Mouse (Mus musculus) forebrain, postnatal 0 days (tissue): Measurements from ENCODE around the gene Rad51b. TPM values are rescaled to one million over a fixed set of nuclear protein-coding genes. Genes with fewer than 3 reads are reported as not detected.
A peak's percentile ranks its signal among the peaks of the same experiment; 100 is the strongest.

ENCODE experiments used
- ATAC-seq: fragments of 200-750 bp; cut with Nextera tagmentation; 2 replicates; pipeline ENCODE4 v1.8.0; 2017; ENCODE audit warnings: mild to moderate bottlenecking, moderate library complexity
- DNase-seq: peaks from one replicate; pipeline ENCODE4 v3.0.0-alpha.2; 2015
- H3K27ac ChIP-seq: fragments of 300-500 bp; sonication (generic); 2 replicates; pipeline ENCODE4 v1.5.1; 2014; ENCODE audit warnings: low read depth, mild to moderate bottlenecking, antibody characterized with exemption, low read length, moderate library complexity, mixed read lengths
- H3K27me3 ChIP-seq: fragments of 300-500 bp; sonication (generic); 2 replicates; pipeline ENCODE4 v1.6.1; 2014; ENCODE audit warnings: mild to moderate bottlenecking, low read length, mixed read lengths; ENCODE audit not compliant: insufficient read depth
- H3K36me3 ChIP-seq: fragments of 300-500 bp; sonication (generic); 2 replicates; pipeline ENCODE4 v1.6.1; 2014; ENCODE audit warnings: mild to moderate bottlenecking, moderate library complexity; ENCODE audit not compliant: insufficient read depth
- H3K4me1 ChIP-seq: fragments of 300-500 bp; sonication (generic); 2 replicates; pipeline ENCODE4 v1.6.1; 2014; ENCODE audit warnings: antibody characterized with exemption; ENCODE audit not compliant: insufficient read depth
- H3K4me2 ChIP-seq: fragments of 300-500 bp; sonication (generic); 2 replicates; pipeline ENCODE4 v1.6.1; 2014; ENCODE audit warnings: low read depth, mild to moderate bottlenecking, moderate library complexity
- H3K4me3 ChIP-seq: fragments of 300-500 bp; sonication (generic); 2 replicates; pipeline ENCODE4 v1.5.1; 2014; ENCODE audit warnings: low read depth, low read length, mixed read lengths
- H3K9ac ChIP-seq: fragments of 300-500 bp; sonication (generic); 2 replicates; pipeline ENCODE4 v1.6.1; 2014; ENCODE audit warnings: mild to moderate bottlenecking
- H3K9me3 ChIP-seq: fragments of 300-500 bp; sonication (generic); 2 replicates; pipeline ENCODE4 v1.6.1; 2016; ENCODE audit warnings: low read length
- CTCF ChIP-seq: sonication (generic); IDR thresholded peaks from 2 replicates; pipeline ENCODE4 v1.5.1; 2016; ENCODE audit warnings: antibody characterized with exemption, control low read depth, low read depth
- WGBS: fragments of 180-500 bp; shearing (Covaris S2); extraction: QIAGEN DNeasy Blood & Tissue Kit; methylation state at CpG from one replicate; pipeline ENCODE4 v1.1.7; 2014; 5-methylcytosine and 5-hydroxymethylcytosine counted together
- polyA plus RNA-seq: library from polyadenylated mRNA; unstranded; fragments of >200 nt; fragmentation: Nextera tagmentation; extraction: Ambion mirVana; gene quantifications from 2 replicates; pipeline ENCODE4 v1.2.1, GENCODE M21; 2015
- total RNA-seq: library from RNA; depleted of rRNA; stranded (reverse); fragments of >200 nt; gene quantifications from 2 replicates; pipeline ENCODE4 v1.2.3, GENCODE M21; 2014

Gene Rad51b
- total and polyA plus RNA-seq, 2 experiments from 2014 or later, result 0.62 to 1.1 TPM

GRCm38 (mm10) chr12:79507141-79507681 is 210.1 kb downstream of the Rad51b start:
- ATAC-seq (peak; percentile 44), DNase-seq (peak; percentile 66)
- WGBS, result 10% methylated on average over 8 of the region's 8 CpGs
- no peak overlapping the region for H3K9ac ChIP-seq
- no peaks in the 10 kb centered on the region for H3K9me3 ChIP-seq
- H3K4me2 ChIP-seq, result no peak overlapping the region
- peaks cover 17% of the 10 kb centered on the region for H3K4me1 ChIP-seq
- no peak overlapping the region for H3K27ac ChIP-seq
- no peak for TF ChIP-seq CTCF
- H3K27me3 ChIP-seq, result no peaks in the 10 kb centered on the region
- no peaks in the 10 kb centered on the region for H3K36me3 ChIP-seq
- H3K4me3 ChIP-seq, result no peak overlapping the region

- peaks cover 17% of the 10 kb centered on the region for H3K4me1 ChIP-seq
- H3K27ac ChIP-seq, result peak overlapping the region; percentile 73
- TF ChIP-seq CTCF, result no peak
- 22% methylated on average over 11 of the region's 11 CpGs for WGBS
- no peak overlapping the region for H3K4me3 ChIP-seq
- H3K27me3 ChIP-seq, result no peaks in the 10 kb centered on the region
- H3K9ac ChIP-seq, result no peak overlapping the region
- peak; percentile 89 for DNase-seq
- no peaks in the 10 kb centered on the region for H3K36me3 ChIP-seq
- H3K4me2 ChIP-seq, result no peak overlapping the region
- peak; percentile 95 for ATAC-seq
- no peaks in the 10 kb centered on the region for H3K9me3 ChIP-seq
Measured at GRCm38 (mm10) chr12:79511454-79512204, 214.5 kb downstream of the Rad51b start.

GRCm38 (mm10) chr12:79512205-79512886 is 215.3 kb downstream of the Rad51b start:
- Histone ChIP-seq H3K4me3 (no peak overlapping the region), H3K9me3 (no peaks in the 10 kb centered on the region), H3K4me1 (peaks cover 17% of the 10 kb centered on the region), H3K4me2 (no peak overlapping the region), H3K36me3 (no peaks in the 10 kb centered on the region), H3K27ac (peak overlapping the region; percentile 73), H3K9ac (no peak overlapping the region), H3K27me3 (no peaks in the 10 kb centered on the region)
- TF ChIP-seq CTCF, result no peak
- 65% methylated on average over 10 of the region's 10 CpGs for WGBS
- DNase-seq, result no peak
- no peak for ATAC-seq

GRCm38 (mm10) chr12:79512982-79513681 is 216.1 kb downstream of the Rad51b start:
- Histone ChIP-seq H3K4me1 (peaks cover 12% of the 10 kb centered on the region; the same call in 1 of the 2 replicates), H3K9ac (no peak overlapping the region), H3K27me3 (no peaks in the 10 kb centered on the region), H3K4me2 (no peak overlapping the region), H3K9me3 (no peaks in the 10 kb centered on the region), H3K36me3 (no peaks in the 10 kb centered on the region), H3K4me3 (no peak overlapping the region), H3K27ac (no peak overlapping the region)
- no peak for ATAC-seq
- no peak for TF ChIP-seq CTCF
- 91% methylated on average over 5 of the region's 5 CpGs for WGBS
- no peak for DNase-seq

GRCm38 (mm10) chr12:79514680-79515079 is 217.6 kb downstream of the Rad51b start:
- Histone ChIP-seq H3K9me3 (no peaks in the 10 kb centered on the region), H3K9ac (no peak overlapping the region), H3K27ac (no peak overlapping the region), H3K27me3 (no peaks in the 10 kb centered on the region), H3K36me3 (no peaks in the 10 kb centered on the region), H3K4me1 (peaks cover 12% of the 10 kb centered on the region; the same call in 1 of the 2 replicates), H3K4me3 (no peak overlapping the region), H3K4me2 (no peak overlapping the region)
- TF ChIP-seq CTCF, result no peak
- WGBS, result 98% methylated on average over 3 of the region's 3 CpGs
- no peak for ATAC-seq
- no peak for DNase-seq

GRCm38 (mm10) chr12:79522374-79522773 is 225.3 kb downstream of the Rad51b start:
- no peak for ATAC-seq
- H3K9me3 ChIP-seq, result no peaks in the 10 kb centered on the region
- H3K9ac ChIP-seq, result no peak overlapping the region
- no peak for TF ChIP-seq CTCF
- WGBS, result 8% methylated on average over 1 of the region's 1 CpGs
- no peak for DNase-seq
- H3K4me1 ChIP-seq, result no peaks in the 10 kb centered on the region
- no peaks in the 10 kb centered on the region for H3K27me3 ChIP-seq
- H3K4me3 ChIP-seq, result no peak overlapping the region
- no peak overlapping the region for H3K4me2 ChIP-seq
- no peaks in the 10 kb centered on the region for H3K36me3 ChIP-seq
- no peak overlapping the region for H3K27ac ChIP-seq
